Mouse (Mus musculus): ENCODE data around the gene Sult1d1. TPM values are rescaled to one million over a fixed set of nuclear protein-coding genes. Genes with fewer than 3 reads are reported as not detected.

Sult1d1 gene
- polyA plus RNA-seq (2012; rRNA removed), result 0.07 TPM in 1 of 2 replicates, not detected in the other

GRCm38 (mm10) chr5:87568845-87569244 is at the start of gene Sult1d1:
Gene Sult1d1, minus strand, starts transcription at chr5:87569027.

DNA sequence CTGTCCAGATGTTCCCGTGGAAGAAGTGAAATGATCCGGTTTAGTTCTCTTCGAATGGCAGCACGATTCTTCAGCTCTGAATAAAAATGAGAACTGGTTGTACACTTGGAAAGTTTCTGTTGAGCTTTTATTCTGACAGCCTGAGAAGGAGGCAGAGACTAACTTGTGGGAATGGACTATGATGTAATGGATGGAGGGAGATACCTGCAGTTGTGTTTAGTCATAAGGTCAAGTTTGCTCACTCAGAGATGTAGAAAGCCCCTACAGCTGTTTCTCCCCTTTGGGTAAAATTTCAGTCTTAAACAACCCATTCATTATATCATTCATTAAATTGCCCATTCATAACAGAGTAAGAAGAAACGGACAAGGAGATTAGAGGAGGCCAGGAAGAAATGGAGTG is 22.7 kb upstream of the Sult1d1 start, which contains the start of gene Sult1e1:
Gene Sult1e1, minus strand, starts transcription at position 101 of the 400 bp plus-strand sequence.

DNA sequence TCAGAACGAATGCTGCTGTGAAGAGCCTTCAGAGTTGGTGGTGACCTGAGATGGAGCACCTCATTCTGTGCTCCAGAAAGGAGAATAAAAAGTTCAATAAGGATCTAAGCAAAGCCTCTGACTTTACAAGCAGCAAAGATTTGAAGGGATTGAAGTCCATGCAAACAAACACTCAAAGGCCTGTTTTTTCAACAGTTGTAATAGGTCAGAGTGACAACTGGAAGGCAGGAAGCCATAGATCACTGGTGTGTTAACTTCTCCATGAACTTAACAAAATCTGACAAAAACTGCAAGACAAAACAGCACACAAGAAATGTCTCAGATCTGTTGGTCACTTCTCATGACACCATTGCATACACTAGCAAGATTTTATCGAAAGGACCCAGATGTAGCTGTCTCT is 30.7 kb downstream of the Sult1d1 start, which contains the start of gene Sult1b1:
Gene Sult1b1, minus strand, starts transcription at position 85 of the 400 bp plus-strand sequence.

Other genes starting within 250 kb of the Sult1d1 start
- not detected in 2 replicates for gene Ugt2a3, start 231.8 kb downstream of the Sult1d1 start, polyA plus RNA-seq (2012; rRNA removed)
- not detected in 2 replicates for gene Ugt2b38, start 144.8 kb downstream of the Sult1d1 start, polyA plus RNA-seq (2012; rRNA removed)
- gene Ugt2a2, start 86.8 kb downstream of the Sult1d1 start, polyA plus RNA-seq (2012; rRNA removed), result not detected in 2 replicates
- not detected in 2 replicates for gene Gm43638, start 82.2 kb downstream of the Sult1d1 start, polyA plus RNA-seq (2012; rRNA removed)
- not detected in 2 replicates for gene Ugt2a1, start 78.2 kb downstream of the Sult1d1 start, polyA plus RNA-seq (2012; rRNA removed)
- gene Sult1b1, start 30.8 kb downstream of the Sult1d1 start, polyA plus RNA-seq (2012; rRNA removed), result not detected in 2 replicates
- not detected in 2 replicates for gene Sult1e1, start 22.6 kb upstream of the Sult1d1 start, polyA plus RNA-seq (2012; rRNA removed)
- not detected in 2 replicates for gene Csn1s1, start 97.2 kb upstream of the Sult1d1 start, polyA plus RNA-seq (2012; rRNA removed)
- gene Csn2, start 130.6 kb upstream of the Sult1d1 start, polyA plus RNA-seq (2012; rRNA removed), result not detected in 2 replicates
- gene Csn1s2a, start 205.5 kb upstream of the Sult1d1 start, polyA plus RNA-seq (2012; rRNA removed), result not detected in 2 replicates
- not detected in 2 replicates for gene Csn1s2b, start 239.1 kb upstream of the Sult1d1 start, polyA plus RNA-seq (2012; rRNA removed)

Measured in ovary, adult 2 months (tissue).